Mouse (Mus musculus) G1E-ER4 (cell line): Measurements from ENCODE around the gene Dusp28. TPM values are rescaled to one million over a fixed set of nuclear protein-coding genes. Genes with fewer than 3 reads are reported as not detected.

Experiments used
- GATA1 ChIP-seq: IDR thresholded peaks from one replicate; pipeline ENCODE4 v1.8.0; 2012; ENCODE audit warnings: low read length, inconsistent platforms
- polyA plus RNA-seq: library from polyadenylated mRNA; stranded (reverse); fragments of >175 nt; gene quantifications from 2 replicates; pipeline ENCODE4 v1.2.3, GENCODE M21; 2012

The Dusp28 gene
- polyA plus RNA-seq, 1 experiment = 21.0 TPM

DNA sequence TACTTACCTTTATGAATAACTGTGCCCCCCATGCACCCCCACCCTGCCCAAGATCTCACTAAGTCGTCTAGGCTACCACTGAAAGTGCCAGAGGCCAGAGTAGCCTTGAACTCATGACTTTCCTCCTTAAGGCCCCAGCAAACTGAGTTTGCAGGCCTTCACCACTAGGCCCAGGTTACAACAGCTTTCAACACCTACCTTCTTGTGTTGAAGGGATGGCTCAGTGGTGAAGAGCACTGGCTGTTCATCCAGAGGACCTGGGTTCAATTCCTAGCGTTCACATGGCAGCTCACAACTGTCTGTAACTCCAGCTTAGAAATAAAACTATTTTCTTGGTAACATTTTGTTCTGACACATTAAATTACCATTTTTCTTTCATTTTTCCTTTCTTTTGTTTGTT, 46.9 kb downstream of the Dusp28 start:
- TF ChIP-seq GATA1 = no peak

Other genes with a start within 250 kb of the Dusp28 start
- gene Gpc1, start 75.3 kb upstream of the Dusp28 start, polyA plus RNA-seq = not detected in 2 replicates
- 0.04 and 0.09 TPM in 2 replicates for gene Ankmy1, start 4.1 kb upstream of the Dusp28 start, polyA plus RNA-seq
- gene Rnpepl1, start 3.8 kb downstream of the Dusp28 start, polyA plus RNA-seq = 228 and 322 TPM in 2 replicates
- 46.7 and 49.4 TPM in 2 replicates for gene Capn10, start 27.4 kb downstream of the Dusp28 start, polyA plus RNA-seq
- gene Gpr35, start 43.9 kb downstream of the Dusp28 start, polyA plus RNA-seq = 0.02 TPM in 1 of 2 replicates, not detected in the other
- gene Aqp12, start 99.4 kb downstream of the Dusp28 start, polyA plus RNA-seq = not detected in 2 replicates
- not detected in 2 replicates for gene Kif1a, start 195.0 kb downstream of the Dusp28 start, polyA plus RNA-seq
- not detected in 2 replicates for gene Agxt, start 228.3 kb downstream of the Dusp28 start, polyA plus RNA-seq